Mouse (Mus musculus): ENCODE measurements around the gene Gdf2.

The Gdf2 gene

DNA sequence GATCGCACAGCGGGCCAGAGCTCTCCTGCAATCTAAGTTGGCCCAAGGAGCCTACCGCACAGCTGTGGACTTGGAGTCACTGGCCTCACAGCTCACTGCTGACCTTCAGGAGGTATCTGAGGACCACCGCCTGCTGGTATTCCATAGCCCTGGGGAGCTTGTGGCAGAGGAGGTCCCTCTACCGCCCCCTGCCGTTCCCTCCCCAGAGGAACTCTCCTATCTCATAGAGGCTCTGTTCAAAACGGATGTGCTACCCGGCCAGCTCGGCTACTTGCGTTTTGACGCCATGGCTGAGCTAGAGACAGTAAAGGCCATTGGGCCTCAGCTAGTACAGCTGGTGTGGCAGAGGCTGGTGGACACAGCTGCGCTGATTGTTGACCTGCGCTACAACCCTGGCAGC, 15.2 kb downstream of the Gdf2 start:
- DNase-seq (ENCODE audit: low spot score in 2 of 2), result no peak

GRCm38 (mm10) chr14:33958186-33958585, 17.3 kb downstream of the Gdf2 start:
- no peak for DNase-seq (ENCODE audit: low spot score in 2 of 2)

DNA sequence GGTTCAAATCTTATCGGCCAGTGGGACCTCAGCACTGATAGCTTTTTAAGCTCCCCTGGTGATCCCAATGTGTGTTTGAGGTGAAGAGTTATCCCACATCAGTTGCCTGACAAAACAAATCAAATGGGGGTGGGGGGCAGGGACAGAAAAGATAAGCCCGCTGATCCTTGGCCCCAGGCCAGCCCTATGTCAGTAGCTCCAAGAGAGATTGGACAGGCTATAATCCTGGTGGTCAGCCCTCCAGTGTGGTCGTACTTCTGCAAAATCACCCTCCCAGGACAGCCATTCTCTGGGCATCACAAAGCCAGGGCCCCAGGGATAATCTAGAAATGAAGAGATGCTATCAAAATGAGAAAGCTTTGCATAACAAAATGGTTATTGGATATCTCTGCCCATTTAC, 18.0 kb downstream of the Gdf2 start:
- no peak for DNase-seq (ENCODE audit: low spot score in 2 of 2)

- no peak for DNase-seq (ENCODE audit: low spot score in 2 of 2)
Observed at GRCm38 (mm10) chr14:33959341-33959740, 18.5 kb downstream of the Gdf2 start.

DNA sequence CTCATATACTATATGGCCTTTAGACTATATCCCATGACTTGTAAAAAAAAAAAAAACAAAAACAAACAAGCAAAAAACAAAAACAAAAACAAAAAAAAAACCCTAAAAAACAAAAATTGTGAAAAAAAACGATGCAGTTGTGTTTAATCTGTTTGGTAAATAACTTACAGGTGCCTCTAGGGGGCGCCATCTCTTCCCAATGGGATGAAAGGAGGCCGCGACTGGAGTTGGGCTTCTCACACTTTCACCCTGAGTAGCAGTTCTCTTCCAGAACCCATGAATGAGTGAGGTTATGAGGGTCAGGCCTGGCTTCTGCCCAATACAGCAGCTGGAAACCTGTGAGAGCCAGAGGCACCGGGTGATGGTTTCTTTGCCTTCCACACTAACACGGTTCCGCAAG, 24.8 kb downstream of the Gdf2 start:
- no peak for DNase-seq (ENCODE audit: low spot score in 2 of 2)

- no peak for DNase-seq (ENCODE audit: low spot score in 2 of 2)
Observed at GRCm38 (mm10) chr14:33972679-33973078, 31.8 kb downstream of the Gdf2 start.

GRCm38 (mm10) chr14:33974752-33975151, 33.9 kb downstream of the Gdf2 start:
- DNase-seq (ENCODE audit: low spot score in 2 of 2), result no peak

DNA sequence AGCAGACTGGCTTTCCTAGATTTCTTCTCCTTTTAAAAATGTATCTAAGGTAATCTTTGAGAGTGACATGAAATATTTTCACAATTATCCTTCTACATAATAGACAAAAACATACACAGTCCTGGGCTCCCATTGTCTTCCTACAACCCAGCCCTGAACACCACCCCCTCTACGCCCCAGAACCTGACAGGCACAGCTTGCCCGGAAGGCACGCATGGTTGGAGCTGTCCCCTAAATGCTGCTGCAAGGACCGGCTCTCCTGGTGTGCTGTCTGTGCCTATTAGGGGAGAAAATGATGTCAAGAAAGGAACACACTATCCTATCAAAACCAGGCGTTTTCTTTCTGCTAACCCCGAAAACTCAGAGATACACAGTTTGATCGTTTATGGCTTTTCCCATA, 36.9 kb downstream of the Gdf2 start:
- no peak for DNase-seq (ENCODE audit: low spot score in 2 of 2)

- no peak for DNase-seq (ENCODE audit: low spot score in 2 of 2)
Observed at GRCm38 (mm10) chr14:33978604-33979059, 37.8 kb downstream of the Gdf2 start, which contains the start of gene Zfp488. Gene Zfp488 (minus strand): TSS chr14:33978764.

DNA sequence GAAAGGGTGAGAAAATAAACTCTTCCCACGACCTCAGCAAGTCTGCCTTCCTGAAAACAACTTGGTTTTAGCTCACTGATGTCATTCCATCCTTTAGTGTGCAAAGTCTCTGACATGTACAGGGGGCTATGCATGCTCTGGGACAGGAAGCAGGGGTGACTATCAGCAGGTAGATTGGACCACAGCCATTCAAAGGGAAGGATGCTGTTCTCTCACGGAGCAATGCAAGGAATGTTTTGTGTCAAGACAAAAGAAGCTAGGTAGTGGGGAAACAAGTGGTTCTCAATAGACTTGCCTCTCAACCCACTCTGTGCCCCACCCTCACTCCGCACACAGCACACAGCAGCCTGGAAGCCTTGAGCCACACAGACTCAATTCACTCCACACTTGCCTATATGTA, 48.4 kb downstream of the Gdf2 start:
- no peak for DNase-seq (ENCODE audit: low spot score in 2 of 2)

- DNase-seq (ENCODE audit: low spot score in 2 of 2), result no peak
Observed at GRCm38 (mm10) chr14:33991971-33992370, 51.1 kb downstream of the Gdf2 start.

DNA sequence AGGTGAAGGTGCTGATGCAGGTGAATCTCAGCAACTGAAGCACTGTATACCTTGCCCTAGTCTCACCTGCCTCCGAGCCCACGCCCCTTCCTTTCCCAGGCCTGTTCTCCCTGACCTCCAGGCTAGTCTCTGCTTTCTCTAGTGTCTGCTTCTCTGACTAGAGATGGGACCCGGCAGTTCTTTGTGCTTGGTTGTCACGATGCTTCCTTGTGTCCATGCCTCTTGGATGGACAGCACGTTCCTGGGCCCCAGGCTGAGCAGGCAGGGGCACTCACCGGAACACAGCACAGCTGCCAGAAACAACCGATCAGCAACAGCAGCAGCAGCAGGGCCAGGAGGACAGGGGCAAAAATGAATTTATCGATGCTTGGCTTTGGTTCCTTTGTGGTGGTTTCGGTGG, 52.2 kb downstream of the Gdf2 start:
- no peak for DNase-seq (ENCODE audit: low spot score in 2 of 2)

- no peak for DNase-seq (ENCODE audit: low spot score in 2 of 2)
Observed at GRCm38 (mm10) chr14:33993521-33994289, 52.9 kb downstream of the Gdf2 start.
